Mouse (Mus musculus) MEL (cell line): ENCODE measurements around the gene Arhgap1. TPM values are rescaled to one million over a fixed set of nuclear protein-coding genes. Genes with fewer than 3 reads are reported as not detected.

Experiments
- DNase-seq: peaks from one replicate; pipeline ENCODE4 v3.0.0; 2011; ENCODE audit warnings: low read depth, low spot score
- H3K27ac ChIP-seq: 2 replicates; pipeline ENCODE4 v1.5.1; 2012; ENCODE audit warnings: low read depth, mild to moderate bottlenecking, control low read depth, low read length, moderate library complexity; ENCODE audit not compliant: control insufficient read depth
- H3K27me3 ChIP-seq, 2 experiments: fragments of 150-350 bp in 1 of 2; sonication (generic) in 1 of 2; 2 replicates each; pipeline ENCODE4 v1.6.1; 2012; ENCODE audit warnings: low read length in 2 of 2, mild to moderate bottlenecking in 2 of 2, improper control_type of control experiment in 1 of 2, moderate library complexity in 1 of 2; ENCODE audit not compliant: insufficient read depth in 2 of 2, control insufficient read depth in 1 of 2
- H3K36me3 ChIP-seq, 2 experiments: 2 replicates each; pipeline ENCODE4 v1.6.1; 2012 to 2014; ENCODE audit warnings: low read length in 2 of 2, improper control_type of control experiment in 1 of 2, inconsistent platforms in 1 of 2, mild to moderate bottlenecking in 1 of 2; ENCODE audit not compliant: insufficient read depth in 2 of 2, control insufficient read depth in 1 of 2
- H3K4me1 ChIP-seq, 2 experiments: fragments of 150-350 bp in 1 of 2; sonication (generic) in 1 of 2; 2 replicates each; pipeline ENCODE4 v1.6.1; 2012; ENCODE audit warnings: low read length in 2 of 2, improper control_type of control experiment in 1 of 2, mild to moderate bottlenecking in 1 of 2; ENCODE audit not compliant: insufficient read depth in 2 of 2, control insufficient read depth in 1 of 2
- H3K4me3 ChIP-seq, 2 experiments: fragments of 150-350 bp in 1 of 2; sonication (generic) in 1 of 2; 2 replicates each; pipeline ENCODE4 v1.5.1; 2012; ENCODE audit warnings: low read depth in 2 of 2, low read length in 2 of 2, mild to moderate bottlenecking in 2 of 2, moderate library complexity in 2 of 2, control low read depth in 1 of 2, improper control_type of control experiment in 1 of 2; ENCODE audit not compliant: control insufficient read depth in 1 of 2, insufficient read depth in 1 of 2
- H3K79me2 ChIP-seq: 2 replicates; pipeline ENCODE4 v1.6.1; 2012; ENCODE audit warnings: mild to moderate bottlenecking, low read length, moderate library complexity; ENCODE audit not compliant: control insufficient read depth, poor library complexity, insufficient read depth
- H3K9ac ChIP-seq: 2 replicates; pipeline ENCODE4 v1.6.1; 2012; ENCODE audit warnings: low read depth, mild to moderate bottlenecking, control low read depth, low read length, moderate library complexity; ENCODE audit not compliant: control insufficient read depth, poor library complexity, severe bottlenecking
- H3K9me3 ChIP-seq: fragments of 150-350 bp; sonication (generic); replicated peaks from 2 replicates; pipeline ENCODE4 v1.6.1; 2012; ENCODE audit warnings: mild to moderate bottlenecking, low read length, improper control_type of control experiment, moderate library complexity; ENCODE audit not compliant: insufficient read depth
- CHD2 ChIP-seq: IDR thresholded peaks from 2 replicates; pipeline ENCODE4 v1.6.1; 2011; ENCODE audit warnings: low read length, improper control_type of control experiment
- CTCF ChIP-seq, 3 experiments: IDR thresholded peaks in 2 of 3; conservative IDR thresholded peaks in 1 of 3; 2 replicates each; pipeline ENCODE4 v1.5.1; 2011 to 2012; ENCODE audit warnings: low read length in 3 of 3, low read depth in 2 of 3, mild to moderate bottlenecking in 2 of 3, improper control_type of control experiment in 1 of 3, inconsistent platforms in 1 of 3, mixed read lengths in 1 of 3, moderate library complexity in 1 of 3; ENCODE audit not compliant: control insufficient read depth in 1 of 3, insufficient read depth in 1 of 3, poor library complexity in 1 of 3, severe bottlenecking in 1 of 3
- EP300 ChIP-seq, 2 experiments: IDR thresholded peaks; 2 replicates each; pipeline ENCODE4 v1.6.1; 2011; ENCODE audit warnings: improper control_type of control experiment in 2 of 2, low read length in 2 of 2, low read depth in 1 of 2, mild to moderate bottlenecking in 1 of 2
- GABPA ChIP-seq: IDR thresholded peaks from 2 replicates; pipeline ENCODE4 v1.6.1; 2012; ENCODE audit warnings: low read depth, mild to moderate bottlenecking, inconsistent platforms, low read length, improper control_type of control experiment, moderate library complexity
- GATA1 ChIP-seq: IDR thresholded peaks from 2 replicates; pipeline ENCODE4 v1.6.1; 2011; ENCODE audit warnings: low read depth, low read length, improper control_type of control experiment
- KAT2A ChIP-seq: conservative IDR thresholded peaks from 2 replicates; pipeline ENCODE4 v1.6.1; 2012; ENCODE audit warnings: low read depth, low read length, improper control_type of control experiment, inconsistent platforms
- MAFK ChIP-seq: IDR thresholded peaks from 2 replicates; pipeline ENCODE4 v1.6.1; 2011; ENCODE audit warnings: low read depth, mild to moderate bottlenecking, low read length, improper control_type of control experiment, borderline replicate concordance
- MEF2A ChIP-seq: IDR thresholded peaks from 2 replicates; pipeline ENCODE4 v1.6.1; 2014; ENCODE audit warnings: low read depth, mild to moderate bottlenecking, inconsistent platforms, low read length, improper control_type of control experiment; ENCODE audit not compliant: poor library complexity, insufficient replicate concordance, severe bottlenecking; ENCODE audit errors: extremely low read depth
- MXI1 ChIP-seq: IDR thresholded peaks from 2 replicates; pipeline ENCODE4 v1.6.1; 2011; ENCODE audit warnings: mild to moderate bottlenecking, low read depth, low read length, improper control_type of control experiment
- MYB ChIP-seq: IDR thresholded peaks from 2 replicates; pipeline ENCODE4 v1.6.1; 2011; ENCODE audit warnings: mild to moderate bottlenecking, low read depth, low read length, improper control_type of control experiment
- MYC ChIP-seq: IDR thresholded peaks from 2 replicates; pipeline ENCODE4 v1.6.1; 2011; ENCODE audit warnings: low read depth, mild to moderate bottlenecking, low read length, improper control_type of control experiment, moderate library complexity
- NRF1 ChIP-seq: IDR thresholded peaks from 2 replicates; pipeline ENCODE4 v1.6.1; 2014; ENCODE audit warnings: low read depth, mild to moderate bottlenecking, inconsistent platforms, low read length, improper control_type of control experiment, moderate library complexity; ENCODE audit not compliant: poor library complexity, insufficient read depth, severe bottlenecking
- POLR2AphosphoS2 ChIP-seq: IDR thresholded peaks from 2 replicates; pipeline ENCODE4 v1.6.1; 2011; ENCODE audit warnings: low read length, improper control_type of control experiment
- RAD21 ChIP-seq: IDR thresholded peaks from 2 replicates; pipeline ENCODE4 v1.6.1; 2011; ENCODE audit warnings: mild to moderate bottlenecking, low read depth, low read length, improper control_type of control experiment
- RCOR1 ChIP-seq: IDR thresholded peaks from 2 replicates; pipeline ENCODE4 v1.6.1; 2012; ENCODE audit warnings: low read depth, mild to moderate bottlenecking, inconsistent platforms, low read length, improper control_type of control experiment
- SIN3A ChIP-seq: IDR thresholded peaks from 2 replicates; pipeline ENCODE4 v1.6.1; 2012; ENCODE audit warnings: low read length, improper control_type of control experiment, inconsistent platforms
- SMC3 ChIP-seq: IDR thresholded peaks from 2 replicates; pipeline ENCODE4 v1.6.1; 2011; ENCODE audit warnings: low read depth, low read length, improper control_type of control experiment
- TAL1 ChIP-seq: IDR thresholded peaks from 2 replicates; pipeline ENCODE4 v1.6.1; 2012; ENCODE audit warnings: mild to moderate bottlenecking, inconsistent platforms, low read length, moderate library complexity, mixed read lengths
- TCF12 ChIP-seq: IDR thresholded peaks from 2 replicates; pipeline ENCODE4 v1.6.1; 2014; ENCODE audit warnings: low read depth, mild to moderate bottlenecking, inconsistent platforms, low read length, improper control_type of control experiment, moderate library complexity
- USF2 ChIP-seq, 2 experiments: IDR thresholded peaks; 2 replicates each; pipeline ENCODE4 v1.6.1; 2011 to 2012; ENCODE audit warnings: improper control_type of control experiment in 2 of 2, low read length in 2 of 2, borderline replicate concordance in 1 of 2, inconsistent platforms in 1 of 2, low read depth in 1 of 2, mild to moderate bottlenecking in 1 of 2; ENCODE audit not compliant: insufficient read depth in 1 of 2
- ZC3H11A ChIP-seq: IDR thresholded peaks from 2 replicates; pipeline ENCODE4 v1.6.1; 2012; ENCODE audit warnings: low read depth, mild to moderate bottlenecking, inconsistent platforms, low read length, improper control_type of control experiment
- ZMIZ1 ChIP-seq: IDR thresholded peaks from 2 replicates; pipeline ENCODE4 v1.6.1; 2012; ENCODE audit warnings: low read depth, mild to moderate bottlenecking, inconsistent platforms, low read length, improper control_type of control experiment, moderate library complexity
- ZNF384 ChIP-seq: IDR thresholded peaks from 2 replicates; pipeline ENCODE4 v1.6.1; 2012; ENCODE audit warnings: low read depth, mild to moderate bottlenecking, inconsistent platforms, low read length, improper control_type of control experiment
- polyA plus RNA-seq, 2 experiments: library from polyadenylated mRNA; stranded (reverse) in 1 of 2; unstranded in 1 of 2; fragments of >175 nt in 1 of 2; fragments of >200 nt in 1 of 2; gene quantifications; 2 replicates each; pipeline versions ENCODE4 v1.2.1 to v1.2.4; 2012; ENCODE audit warnings: low replicate concordance in 2 of 2, low read depth in 1 of 2; ENCODE audit not compliant: insufficient read length in 2 of 2, insufficient read depth in 1 of 2, missing spikeins in 1 of 2
- total RNA-seq: library from RNA; depleted of rRNA; stranded (reverse); fragments of 300-350 nt; gene quantifications from 2 replicates; pipeline ENCODE4 v1.2.3, GENCODE M21; 2012

The Arhgap1 gene
- total and polyA plus RNA-seq, 3 experiments = 23.5 to 40.1 TPM; not detected in 1

DNA sequence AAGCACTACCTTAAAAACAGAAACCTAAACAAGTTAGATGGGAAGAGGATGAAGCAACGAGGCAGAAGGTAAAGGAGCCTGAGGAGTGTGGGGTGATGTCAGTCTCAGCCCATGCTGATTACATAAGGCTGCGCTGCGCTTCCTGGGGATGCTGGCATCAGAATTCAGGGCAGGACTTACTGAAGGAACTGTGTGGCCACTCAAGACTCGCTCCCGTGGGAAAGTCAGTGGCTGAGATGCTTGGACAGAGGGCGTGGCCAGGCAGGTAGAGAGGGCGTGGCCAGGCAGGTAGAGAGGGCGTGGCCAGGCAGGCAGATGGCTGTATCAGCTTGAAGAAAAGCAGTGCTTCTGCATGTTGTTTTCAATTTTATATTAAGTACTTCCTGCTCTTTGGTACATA lies 34.3 kb downstream of the Arhgap1 start (continued):
- TF ChIP-seq MEF2A = no peak
- TF ChIP-seq TCF12 = no peak
- TF ChIP-seq RCOR1 = no peak

DNA sequence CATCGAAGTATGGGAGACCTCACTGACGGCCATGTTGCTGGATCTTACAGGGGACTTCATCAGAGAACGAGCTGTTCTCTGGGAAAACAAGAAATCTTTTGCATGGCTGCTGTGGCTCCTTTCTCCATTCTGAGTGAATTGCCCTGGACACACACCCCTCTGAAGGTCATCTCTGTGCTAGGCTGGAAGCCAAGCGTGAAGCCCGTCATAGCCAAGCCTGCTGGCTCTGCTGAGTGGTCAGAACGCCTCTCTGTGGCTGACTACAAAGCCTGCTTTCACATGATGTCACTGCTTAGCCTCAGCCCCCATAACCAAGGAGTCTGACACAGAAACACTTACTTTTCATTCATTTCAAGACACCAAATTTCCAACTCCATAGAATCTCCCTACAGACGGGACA lies 39.8 kb downstream of the Arhgap1 start:
- H3K79me2 ChIP-seq = no peaks in the 10 kb centered on the region
- no peak for DNase-seq

DNA sequence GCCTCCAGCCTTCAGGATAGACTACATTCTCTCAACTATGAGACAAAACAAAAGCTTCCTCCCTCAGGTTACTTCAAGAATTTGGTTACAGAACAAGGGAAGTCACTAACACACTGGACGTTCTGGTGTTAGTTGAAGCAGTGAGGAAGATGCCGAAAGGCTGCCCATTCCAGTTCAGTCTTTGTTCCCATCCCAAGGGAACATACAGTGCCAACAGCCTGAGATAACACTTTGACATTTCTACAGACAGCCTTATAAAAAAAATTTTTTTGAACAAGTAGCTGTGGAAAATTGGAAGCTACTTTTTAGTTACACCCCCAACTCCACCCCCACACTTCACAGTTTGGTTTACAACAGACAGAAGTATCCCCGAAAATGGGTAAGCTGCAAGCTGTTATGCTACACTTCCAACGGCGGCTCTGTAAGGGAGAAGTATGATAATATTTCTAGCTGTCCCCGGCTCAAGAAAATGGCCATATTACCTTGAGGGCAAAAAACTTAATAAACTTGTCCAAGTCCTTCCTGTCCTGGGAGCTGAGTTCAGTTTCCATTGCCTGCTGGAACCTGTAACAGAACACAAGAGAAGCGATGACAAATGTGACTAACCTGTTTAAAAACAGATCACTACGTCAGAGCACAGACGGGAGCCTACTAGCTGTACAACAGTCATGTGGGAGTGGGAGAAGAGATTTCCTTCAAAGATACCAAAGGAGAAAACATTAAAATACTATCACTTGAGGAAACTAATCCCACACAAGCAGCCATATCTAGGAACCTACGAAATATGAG lies 46.0 kb downstream of the Arhgap1 start:
- no peaks in the 10 kb centered on the region for H3K79me2 ChIP-seq
- H3K9me3 ChIP-seq = no peaks in the 10 kb centered on the region
- TF ChIP-seq EP300 (IDR thresholded peaks at IDR 0.05; ENCODE audit: low read depth in 1 of 2, low read length in 2 of 2) = no peak
- no peak for TF ChIP-seq RCOR1
- TF ChIP-seq KAT2A = no peak
- TF ChIP-seq CTCF (IDR thresholded peaks at IDR 0.05 in 2 of 3, conservative IDR thresholded peaks at IDR 0.05 in 1 of 3; ENCODE audit: control insufficient read depth in 1 of 3, insufficient read depth in 1 of 3, low read depth in 2 of 3, low read length in 3 of 3, poor library complexity in 1 of 3, severe bottlenecking in 1 of 3) = no peak
- no peak for TF ChIP-seq RAD21
- TF ChIP-seq CHD2 = no peak
- TF ChIP-seq USF2 (IDR thresholded peaks at IDR 0.05; ENCODE audit: borderline replicate concordance in 1 of 2, insufficient read depth in 1 of 2, low read depth in 1 of 2, low read length in 2 of 2) = no peak
- no peak for TF ChIP-seq GABPA
- TF ChIP-seq SIN3A = no peak
- no peak for TF ChIP-seq NRF1
- TF ChIP-seq POLR2AphosphoS2 = no peak
- TF ChIP-seq GATA1 = no peak
- no peak for TF ChIP-seq MYB
- no peak for TF ChIP-seq TCF12
- TF ChIP-seq SMC3 = no peak
- TF ChIP-seq MXI1 = no peak
- TF ChIP-seq ZNF384 = no peak
- no peak for DNase-seq
- H3K4me1 ChIP-seq = no peaks in the 10 kb centered on the region
- H3K27ac ChIP-seq = no peak overlapping the region
- H3K9ac ChIP-seq = no peak overlapping the region
- H3K36me3 ChIP-seq = no peaks in the 10 kb centered on the region
- no peaks in the 10 kb centered on the region for H3K27me3 ChIP-seq
- H3K4me3 ChIP-seq = no peak overlapping the region

More for the DNA sequence above, 39.8 kb downstream of the Arhgap1 start:
- Histone ChIP-seq H3K9ac (no peak overlapping the region), H3K4me1 (no peaks in the 10 kb centered on the region), H3K27me3 (no peaks in the 10 kb centered on the region), H3K4me3 (no peak overlapping the region), H3K9me3 (no peaks in the 10 kb centered on the region), H3K27ac (no peak overlapping the region), H3K36me3 (no peaks in the 10 kb centered on the region; a peak in 1 of 4 replicates)
- TF ChIP-seq ZMIZ1 (no peak), SIN3A (no peak), MAFK (no peak), MYB (no peak), MYC (no peak), TAL1 (no peak), ZC3H11A (no peak), MXI1 (no peak)
